Comparison of ENCODE assay signal across 10 mouse cellular contexts in the genomic region with DNA sequence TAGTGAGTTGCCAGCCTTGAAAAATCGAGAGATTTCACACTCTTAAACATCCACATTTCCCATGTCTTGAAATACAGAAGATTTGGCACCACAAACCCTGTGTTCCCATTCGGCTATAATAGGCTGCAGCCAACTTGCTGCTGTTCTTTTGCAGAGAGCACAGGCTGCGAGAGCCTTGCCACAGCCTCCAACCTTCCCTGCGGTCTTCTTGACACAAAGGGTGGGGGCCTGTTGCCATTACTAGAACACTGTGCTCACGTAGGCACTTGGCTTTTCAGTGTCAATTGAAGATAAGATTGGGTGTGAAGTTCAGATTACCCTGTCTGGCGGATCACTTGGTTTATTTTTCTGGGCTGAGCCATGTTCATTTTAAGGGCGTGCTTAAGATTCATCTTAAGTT. TPM values are rescaled to one million over a fixed set of nuclear protein-coding genes. Genes with fewer than 3 reads are reported as not detected.
DNase-seq lines count a peak whose midpoint lies in the region; ATAC-seq and TF ChIP-seq lines count a peak whose summit lies in the region.
"Had no signal": no experiment of that assay in that cellular context is flagged by ENCODE, and none has a peak within 500 bp of the region (broad histone marks: within the 10 kb centered on the region; RNA-seq: fewer than 3 reads in every experiment).

No protein-coding gene starts in this region.

- H3K9me3 ChIP-seq in heart, embryonic 12.5 days (replicated peaks) = no peaks in the 10 kb centered on the region
- H3K9me3 ChIP-seq in MEL (replicated peaks; ENCODE audit: insufficient read depth, low read length) = no peaks in the 10 kb centered on the region
- H3K9me3 ChIP-seq in liver, postnatal 0 days (ENCODE audit: low read length) = no peaks in the 10 kb centered on the region
- H3K9me3 ChIP-seq: hindbrain, embryonic 12.5 days had no signal

- no peak for TF ChIP-seq CTCF in MEL (IDR thresholded peaks at IDR 0.05 in 2 of 3, conservative IDR thresholded peaks at IDR 0.05 in 1 of 3; ENCODE audit: control insufficient read depth in 1 of 3, insufficient read depth in 1 of 3, low read depth in 2 of 3, low read length in 3 of 3, poor library complexity in 1 of 3, severe bottlenecking in 1 of 3)
- TF ChIP-seq CTCF in liver, postnatal 0 days (IDR thresholded peaks at IDR 0.05; ENCODE audit: low read depth) = no peak

- no peaks in the 10 kb centered on the region for H3K36me3 ChIP-seq in heart, embryonic 12.5 days
- H3K36me3 ChIP-seq in MEL (ENCODE audit: control insufficient read depth in 1 of 2, insufficient read depth in 2 of 2, low read length in 2 of 2) = no peaks in the 10 kb centered on the region
- no peaks in the 10 kb centered on the region for H3K36me3 ChIP-seq in liver, postnatal 0 days (replicated peaks; ENCODE audit: insufficient read depth, low read length)
- H3K36me3 ChIP-seq: hindbrain, embryonic 12.5 days had no signal

- no peaks in the 10 kb centered on the region for H3K79me2 ChIP-seq in MEL (ENCODE audit: control insufficient read depth, insufficient read depth, low read length, poor library complexity)

- peak; percentile 84 for DNase-seq in heart, adult 11 months
- peak; percentile 18 for DNase-seq in MEL (ENCODE audit: low read depth, low spot score)
- DNase-seq in c-Kit-positive CD71-positive TER-119-positive erythroid progenitor cells, embryonic 14.5 days (ENCODE audit: low spot score) = peak; percentile 49
- DNase-seq in liver, postnatal 0 days = peak; percentile 13
- DNase-seq in layer of hippocampus, adult 9-11 months = no peak
- no peak for DNase-seq in cerebellum, adult 8-10 months
- DNase-seq: spleen, adult 18-20 months had no signal

- H3K27ac ChIP-seq in heart, embryonic 12.5 days (ENCODE audit: poor library complexity, severe bottlenecking) = no peak overlapping the region
- no peak overlapping the region for H3K27ac ChIP-seq in MEL (ENCODE audit: control insufficient read depth, low read depth, low read length)
- no peak overlapping the region for H3K27ac ChIP-seq in liver, postnatal 0 days (ENCODE audit: low read depth)
- H3K27ac ChIP-seq: hindbrain, embryonic 12.5 days had no signal

- no peak for ATAC-seq in heart, embryonic 12.5 days (ENCODE audit: insufficient number of reproducible peaks, low FRiP score)
- peak; percentile 83 for ATAC-seq in liver, postnatal 0 days

- no peak for TF ChIP-seq RAD21 in MEL (IDR thresholded peaks at IDR 0.05; ENCODE audit: low read depth, low read length)

- H3K4me1 ChIP-seq in heart, embryonic 12.5 days (replicated peaks) = peaks cover 4% of the 10 kb centered on the region; the same call in 1 of the 2 replicates
- H3K4me1 ChIP-seq in MEL (ENCODE audit: control insufficient read depth in 1 of 2, insufficient read depth in 2 of 2, low read length in 2 of 2) = no peaks in the 10 kb centered on the region
- H3K4me1 ChIP-seq in liver, postnatal 0 days (ENCODE audit: insufficient read depth) = 0 out of 2 replicates have a peak, but pooled peaks cover 2% of the 10 kb centered on the region
- H3K4me1 ChIP-seq: hindbrain, embryonic 12.5 days had no signal

- H3K27me3 ChIP-seq in heart, embryonic 12.5 days (replicated peaks) = no peaks in the 10 kb centered on the region
- no peaks in the 10 kb centered on the region; a peak in 1 of 4 replicates for H3K27me3 ChIP-seq in MEL (ENCODE audit: control insufficient read depth in 1 of 2, insufficient read depth in 2 of 2, low read length in 2 of 2)
- no peaks in the 10 kb centered on the region for H3K27me3 ChIP-seq in liver, postnatal 0 days (ENCODE audit: insufficient read depth, low read length)
- H3K27me3 ChIP-seq: hindbrain, embryonic 12.5 days had no signal

- 49% methylated on average over 7 of the region's 7 CpGs for WGBS in heart, embryonic 12.5 days
- 51% methylated on average over 7 of the region's 7 CpGs for WGBS in liver, postnatal 0 days (ENCODE audit: insufficient replicate concordance)

- no peak overlapping the region for H3K9ac ChIP-seq in heart, embryonic 12.5 days
- no peak overlapping the region for H3K9ac ChIP-seq in MEL (ENCODE audit: control insufficient read depth, low read depth, low read length, poor library complexity, severe bottlenecking)
- H3K9ac ChIP-seq in liver, postnatal 0 days (replicated peaks) = no peak overlapping the region
- H3K9ac ChIP-seq: hindbrain, embryonic 12.5 days had no signal

- no peak for TF ChIP-seq POLR2A in MEL (IDR thresholded peaks at IDR 0.05; ENCODE audit: control insufficient read depth in 1 of 2, insufficient read depth in 1 of 2, low read depth in 1 of 2, low read length in 2 of 2, poor library complexity in 1 of 2)

- H3K4me2 ChIP-seq in heart, embryonic 12.5 days = no peak overlapping the region
- H3K4me2 ChIP-seq in liver, postnatal 0 days (ENCODE audit: low read depth, low read length) = peak overlapping the region; percentile 26; the same call in 1 of the 2 replicates
- H3K4me2 ChIP-seq: hindbrain, embryonic 12.5 days; midbrain, embryonic 11.5 days had no signal

- TF ChIP-seq EP300 in MEL (IDR thresholded peaks at IDR 0.05; ENCODE audit: low read depth in 1 of 2, low read length in 2 of 2) = no peak
- peak; percentile 66 for TF ChIP-seq EP300 in liver, postnatal 0 days (IDR thresholded peaks at IDR 0.05; ENCODE audit: low read depth)

- no peak overlapping the region for H3K4me3 ChIP-seq in heart, embryonic 12.5 days
- H3K4me3 ChIP-seq in MEL (ENCODE audit: control insufficient read depth in 1 of 2, insufficient read depth in 1 of 2, low read depth in 2 of 2, low read length in 2 of 2) = no peak overlapping the region
- no peak overlapping the region for H3K4me3 ChIP-seq in liver, postnatal 0 days (ENCODE audit: low read depth, low read length)
- H3K4me3 ChIP-seq: hindbrain, embryonic 12.5 days had no signal

TF ChIP-seq in MEL, 35 proteins besides CTCF, POLR2A, EP300 and RAD21:
- TF ChIP-seq CHD1 (IDR thresholded peaks at IDR 0.05; ENCODE audit: low read depth, low read length) (no peak), MYC (IDR thresholded peaks at IDR 0.05; ENCODE audit: low read depth, low read length) (no peak), POLR2AphosphoS5 (IDR thresholded peaks at IDR 0.05; ENCODE audit: borderline replicate concordance, low read depth, low read length) (no peak), USF1 (IDR thresholded peaks at IDR 0.05; ENCODE audit: low read depth, low read length) (no peak), CHD2 (IDR thresholded peaks at IDR 0.05; ENCODE audit: low read length) (no peak), ZKSCAN1 (IDR thresholded peaks at IDR 0.05; ENCODE audit: low read depth, low read length) (no peak), KAT2A (conservative IDR thresholded peaks at IDR 0.05; ENCODE audit: low read depth, low read length) (no peak), ZC3H11A (IDR thresholded peaks at IDR 0.05; ENCODE audit: low read depth, low read length) (no peak), E2F4 (IDR thresholded peaks at IDR 0.05; ENCODE audit: borderline replicate concordance, low read depth, low read length) (no peak), NELFE (IDR thresholded peaks at IDR 0.05; ENCODE audit: low read depth, low read length) (no peak), SIN3A (IDR thresholded peaks at IDR 0.05; ENCODE audit: low read length) (no peak)

RNA-seq across cellular contexts. Expression of gene Fhl1, which starts 24.8 kb away (rescaled TPM):
- 149 and 153 TPM in 2 replicates for polyA plus RNA-seq in heart, embryonic 12.5 days (2016; fragmentation: Nextera tagmentation; extraction: Ambion mirVana)
- not detected in 2 replicates for total RNA-seq in MEL (2012; rRNA removed)
- not detected for polyA plus RNA-seq in MEL (2012; ENCODE audit: insufficient read depth in 1 of 2, insufficient read length in 2 of 2, low read depth in 1 of 2, low replicate concordance in 2 of 2, missing spikeins in 1 of 2)
- 14.8 and 25.2 TPM in 2 replicates for polyA plus RNA-seq in liver, postnatal 0 days (2015; fragmentation: Nextera tagmentation; extraction: Ambion mirVana)

Comparison
In these comparisons a context has a peak if more than half of its experiments do, and no peak if none do; other contexts are left out.
1. DNase-seq: peak in heart, adult 11 months (single experiment), MEL (single experiment), c-Kit-positive CD71-positive TER-119-positive erythroid progenitor cells, embryonic 14.5 days (single experiment) and liver, postnatal 0 days (single experiment); none in layer of hippocampus, adult 9-11 months (single experiment) and cerebellum, adult 8-10 months (single experiment).
2. RNA of gene Fhl1, which starts 24.8 kb away (polyA plus RNA-seq): 149 to 153 TPM in heart, embryonic 12.5 days and 14.8 to 25.2 TPM in liver, postnatal 0 days; not detected in MEL; every median in the first group is over 10 times any median in the second.